Mouse (Mus musculus): ENCODE data around the gene Csk.

Csk gene

DNA sequence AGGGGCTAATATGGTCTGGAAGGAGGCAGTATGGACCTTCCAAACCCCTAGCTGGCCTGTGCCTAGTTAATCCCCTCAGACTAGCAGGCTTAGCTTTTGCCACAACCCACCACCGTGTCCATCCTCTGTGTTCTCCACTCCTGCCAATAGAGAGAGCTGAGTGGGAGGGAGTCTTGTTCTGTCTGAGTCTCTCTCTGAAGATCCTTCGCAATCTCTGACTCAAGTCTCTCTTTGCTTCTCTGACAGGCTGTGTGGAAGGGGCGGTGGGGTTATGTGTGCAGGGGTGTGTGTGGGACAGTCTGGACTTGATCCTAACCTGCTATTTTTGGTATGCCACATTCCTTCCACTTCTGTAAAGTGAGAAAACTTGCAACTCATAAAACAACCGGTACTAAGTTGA is 48.6 kb downstream of the Csk start:
- DNase-seq (ENCODE audit: low spot score in 2 of 2) = no peak

DNA sequence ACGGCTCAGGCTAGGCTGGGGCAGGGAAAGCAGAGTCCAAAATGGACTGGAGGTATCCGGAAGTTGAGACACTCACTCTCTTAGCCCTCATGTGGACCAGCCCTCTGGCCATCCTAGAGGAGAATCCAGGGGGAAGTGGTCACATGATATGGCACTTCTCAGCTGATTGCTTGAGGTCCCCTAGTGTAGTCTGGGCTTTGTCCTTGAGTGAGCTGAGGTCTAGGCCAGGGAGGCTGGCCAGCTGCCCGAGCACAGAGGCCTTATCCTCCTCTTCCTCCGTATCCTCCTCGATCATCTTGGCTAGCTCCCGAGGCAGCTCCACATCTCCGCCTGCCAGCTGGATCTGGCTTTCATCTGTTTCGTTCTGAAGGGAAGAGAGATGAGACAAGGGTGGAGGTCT is 51.3 kb downstream of the Csk start:
- DNase-seq (ENCODE audit: low spot score in 2 of 2) = no peak

DNA sequence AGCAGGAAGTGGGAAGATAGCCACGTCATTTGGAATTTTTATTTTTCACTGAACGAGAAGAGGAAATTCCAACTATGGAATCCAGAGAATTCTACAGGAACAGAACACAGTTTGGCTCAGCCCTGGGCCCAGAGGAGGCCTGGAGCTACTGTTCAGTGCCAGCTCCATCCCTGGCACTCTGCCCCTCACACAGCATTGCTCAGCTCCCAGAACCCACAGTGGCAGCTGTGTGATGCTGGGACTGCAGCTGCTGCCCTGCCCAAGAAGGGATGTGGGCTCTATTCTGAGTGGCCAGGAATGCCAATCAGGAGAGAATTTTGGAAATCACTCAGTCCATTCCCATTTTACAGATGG is 52.1 kb downstream of the Csk start:
- DNase-seq (ENCODE audit: low spot score in 2 of 2) = peak; percentile 87

DNA sequence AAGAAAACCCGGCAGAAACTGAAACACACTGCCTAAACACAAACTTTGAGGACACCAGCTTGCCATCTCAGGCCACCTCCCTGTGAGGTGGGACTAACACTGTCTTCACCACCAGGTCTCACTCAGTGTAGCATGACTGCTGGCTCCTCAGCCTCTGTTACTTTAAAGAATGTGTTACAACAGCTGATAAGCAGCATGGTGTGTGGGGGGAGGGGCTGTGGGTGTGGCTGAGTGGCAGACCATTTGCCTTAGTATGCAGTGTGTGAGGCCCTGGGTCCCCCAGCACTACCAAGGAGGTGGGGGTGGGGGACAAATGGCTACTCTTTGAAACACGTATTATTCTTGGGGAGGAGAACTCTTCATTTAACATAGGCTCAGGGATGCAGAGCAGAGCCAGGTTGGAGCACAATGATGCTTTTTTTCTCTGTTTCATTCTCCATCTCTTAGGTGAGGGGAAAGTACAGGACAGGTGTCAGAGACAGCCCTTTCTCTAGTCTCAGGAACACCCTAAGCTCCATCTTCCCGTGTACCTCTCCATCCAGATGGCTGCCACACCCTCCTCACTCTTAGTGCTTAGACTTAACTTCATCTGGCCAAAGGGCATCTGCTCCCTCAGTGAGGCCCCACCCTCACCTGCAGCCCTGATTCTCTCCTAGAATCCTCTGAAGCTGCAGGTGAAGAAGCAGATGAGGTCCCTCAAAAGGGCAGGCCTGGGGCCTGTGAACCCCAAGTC is 52.6 kb downstream of the Csk start:
- no peak for DNase-seq (ENCODE audit: low spot score in 2 of 2)

DNA sequence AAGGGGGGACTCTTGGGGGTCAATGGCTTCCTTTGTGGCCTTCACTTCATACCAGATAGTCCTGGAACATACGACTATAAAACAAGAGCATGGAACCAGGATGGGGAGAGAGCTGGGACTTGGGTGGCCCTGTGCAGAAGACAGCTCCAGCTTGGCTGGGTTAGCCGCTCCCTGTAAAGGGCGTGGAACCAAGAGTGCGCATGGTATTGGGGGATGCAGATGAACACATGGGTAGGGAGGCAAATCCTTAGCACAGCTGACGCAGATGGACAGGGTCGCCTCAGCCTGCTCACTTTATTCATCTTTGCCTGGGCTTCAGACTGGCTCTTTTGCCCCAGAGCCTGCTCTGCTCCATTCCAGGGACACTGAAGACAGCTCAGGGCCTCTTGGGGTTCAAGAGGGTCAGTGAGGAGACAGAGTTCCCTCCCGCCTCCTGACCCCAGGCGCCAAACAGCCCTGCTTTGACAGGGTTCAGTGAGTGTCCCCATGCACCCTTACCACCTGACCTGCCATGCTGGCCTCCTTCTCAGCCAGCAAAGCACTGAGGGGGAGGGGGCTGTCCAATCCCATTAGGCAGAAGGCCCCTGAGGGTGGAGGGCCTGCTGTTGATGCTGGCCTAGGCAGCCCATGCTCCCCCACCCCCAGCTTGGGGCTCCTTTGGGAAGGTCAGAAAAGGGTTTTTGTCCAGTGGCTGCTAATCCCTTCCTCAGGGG is 54.4 kb downstream of the Csk start:
- no peak for DNase-seq (ENCODE audit: low spot score in 2 of 2)

DNA sequence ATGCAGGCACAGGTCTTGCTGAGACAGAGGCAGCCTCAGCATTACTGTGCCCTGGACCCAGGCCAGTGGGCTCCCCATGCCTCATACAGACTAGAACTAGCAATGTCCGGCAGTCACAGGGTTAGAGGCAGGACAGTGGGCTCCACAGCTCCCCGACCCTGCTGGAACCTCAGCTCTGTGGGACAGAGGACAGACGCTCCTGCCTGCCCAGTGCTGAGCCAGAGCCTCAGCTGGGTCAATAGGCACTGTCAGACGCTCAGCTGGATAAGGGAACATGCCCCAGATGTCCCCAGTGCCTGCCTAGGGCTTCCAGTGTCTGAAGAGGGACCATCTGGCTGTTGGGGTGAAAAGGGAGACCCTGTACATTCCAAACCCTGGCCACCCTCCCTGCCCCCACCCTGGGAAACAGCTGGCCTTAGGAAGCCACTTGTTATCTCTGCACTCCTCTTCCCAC is 55.5 kb downstream of the Csk start:
- DNase-seq (ENCODE audit: low spot score in 2 of 2) = peak in 1 of 2 experiments; percentile 47

DNA sequence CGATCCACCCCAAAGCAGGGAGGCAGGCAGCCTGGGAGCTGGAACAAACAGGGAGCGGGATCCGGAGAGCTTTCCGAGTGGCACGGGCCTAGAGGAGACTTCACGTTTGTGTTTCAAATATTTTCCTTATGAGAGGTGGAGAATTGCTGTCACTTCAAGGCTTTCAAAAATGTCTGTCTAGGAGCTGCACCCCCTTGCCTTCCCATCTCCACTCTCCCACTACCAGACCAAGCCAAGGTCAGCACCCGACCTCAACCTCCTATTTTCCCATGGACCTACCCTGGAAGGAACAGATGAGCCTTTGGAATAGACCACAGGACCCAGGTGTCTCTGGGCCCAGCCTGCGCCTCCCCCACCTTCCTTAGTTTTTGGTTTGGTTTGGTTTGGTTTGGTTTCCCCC is 56.2 kb downstream of the Csk start:
- DNase-seq (ENCODE audit: low spot score in 2 of 2) = no peak

DNA sequence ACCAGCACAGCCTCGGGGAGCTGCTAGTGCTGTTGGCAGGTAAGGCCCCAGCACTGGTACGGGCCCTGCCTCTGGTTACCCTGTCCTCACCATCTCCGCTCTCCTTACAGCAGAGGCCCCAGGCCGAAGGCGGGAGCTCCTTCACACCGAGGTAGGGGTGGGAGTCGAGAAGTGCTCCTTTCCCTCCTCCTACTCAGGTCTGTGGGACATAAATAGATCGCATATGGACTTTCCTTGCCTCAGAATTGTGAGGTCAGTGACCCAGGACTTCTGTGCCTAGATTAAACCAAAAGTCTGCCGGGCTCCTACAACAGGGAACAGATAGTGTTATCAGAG is 59.3 kb downstream of the Csk start:
- no peak for DNase-seq (ENCODE audit: low spot score in 2 of 2)

DNA sequence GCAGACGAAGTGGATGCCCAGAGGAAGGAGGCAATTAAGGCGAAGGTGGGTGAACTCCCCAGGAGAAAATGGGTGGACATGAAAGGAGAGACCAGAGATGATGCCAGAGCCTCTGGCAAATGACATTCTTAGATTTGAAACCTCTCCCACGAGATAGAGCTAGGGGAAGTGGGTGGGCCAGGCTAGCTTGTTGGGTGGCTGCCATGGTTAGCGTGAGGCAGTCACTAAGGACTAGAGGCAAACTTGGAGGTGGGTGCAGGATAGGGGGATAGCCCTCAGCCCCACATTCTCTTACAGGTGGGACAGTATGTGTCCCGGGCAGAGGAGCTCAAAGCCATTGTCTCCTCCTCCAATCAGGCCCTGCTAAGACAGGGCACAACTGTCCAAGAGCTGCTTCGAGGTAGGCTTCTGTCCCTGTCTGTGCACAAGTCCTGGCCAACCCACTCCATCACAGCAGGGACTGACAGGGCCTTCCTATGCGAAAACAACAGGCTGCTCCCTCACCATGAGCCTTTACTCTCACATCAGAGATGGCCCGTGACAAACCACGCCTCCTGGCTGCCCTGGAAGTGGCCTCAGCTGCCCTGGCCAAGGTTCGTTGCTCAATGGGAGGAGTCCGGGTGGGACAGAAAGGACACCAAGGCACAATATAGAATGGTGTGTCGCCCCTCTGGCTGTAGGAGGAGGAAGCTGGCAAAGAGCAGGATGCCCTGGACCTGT is 59.8 kb downstream of the Csk start:
- DNase-seq (ENCODE audit: low spot score in 2 of 2) = no peak

DNA sequence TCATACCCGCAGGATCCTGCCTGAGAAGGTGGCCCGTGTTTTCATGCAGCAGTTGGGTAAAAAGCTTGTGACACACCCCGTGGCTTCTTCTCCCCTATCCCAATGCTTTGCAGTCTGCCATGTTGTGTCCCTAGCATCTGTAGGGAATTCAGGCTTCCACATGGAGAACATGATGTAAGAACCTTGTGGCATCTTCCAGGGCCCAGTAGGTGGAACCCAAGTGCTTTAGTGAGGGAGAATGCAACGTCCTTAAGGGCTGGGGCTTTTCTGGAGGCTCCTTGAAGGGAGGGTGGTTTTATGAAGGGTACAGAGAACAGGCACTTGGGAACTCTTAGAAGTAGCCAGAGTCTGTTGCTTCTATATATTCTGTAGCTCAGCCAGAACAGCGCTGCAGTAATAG is 62.7 kb downstream of the Csk start:
- no peak for DNase-seq (ENCODE audit: low spot score in 2 of 2)

DNA sequence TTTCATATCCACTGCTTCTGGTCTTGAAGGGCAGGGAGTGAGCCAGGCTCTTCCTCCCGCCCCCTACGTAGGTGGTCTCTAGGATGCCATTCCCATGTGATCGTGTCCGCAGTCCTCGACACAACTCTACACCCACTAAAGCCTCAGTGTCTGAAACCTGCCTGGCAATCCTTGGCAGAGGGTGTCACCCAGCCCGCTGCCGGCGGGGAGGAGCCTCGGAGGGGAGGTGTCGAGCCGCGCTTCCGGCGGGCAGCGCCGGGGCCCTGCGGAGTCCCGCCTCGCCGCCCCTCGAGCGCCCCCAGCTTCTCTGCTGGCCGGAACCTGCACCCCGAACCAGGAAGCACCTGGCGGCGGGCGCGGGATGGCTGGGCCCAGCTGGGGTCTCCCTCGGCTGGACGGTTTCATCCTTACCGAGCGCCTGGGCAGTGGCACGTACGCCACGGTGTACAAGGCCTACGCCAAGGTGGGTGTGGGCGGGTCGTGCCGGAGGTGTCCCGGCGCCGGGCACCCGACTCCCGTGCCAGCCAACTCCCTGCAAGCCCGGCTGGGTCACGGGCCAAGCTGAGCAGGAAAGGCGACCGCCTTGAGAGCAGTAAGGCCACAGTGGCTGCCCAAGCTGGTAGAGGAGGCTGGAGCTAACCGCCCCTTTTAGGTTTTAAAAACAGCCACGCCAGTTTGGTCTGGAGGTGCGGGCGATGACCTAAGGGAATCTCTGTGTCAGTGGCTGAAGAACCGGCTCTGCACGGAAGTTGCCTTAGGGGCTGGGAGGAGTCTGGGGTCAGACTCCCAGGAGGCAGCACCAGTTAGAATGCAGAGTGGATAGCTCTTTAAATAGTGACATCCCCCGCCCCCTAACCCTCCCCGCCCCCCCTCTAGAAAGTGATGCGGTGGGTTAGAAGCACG is 64.0 kb downstream of the Csk start, which contains the start of gene Ulk3:
Ulk3 (plus strand) TSS at position 229 of the 903 bp plus-strand sequence.
- DNase-seq (ENCODE audit: low spot score in 2 of 2) = peak; percentile 84

DNA sequence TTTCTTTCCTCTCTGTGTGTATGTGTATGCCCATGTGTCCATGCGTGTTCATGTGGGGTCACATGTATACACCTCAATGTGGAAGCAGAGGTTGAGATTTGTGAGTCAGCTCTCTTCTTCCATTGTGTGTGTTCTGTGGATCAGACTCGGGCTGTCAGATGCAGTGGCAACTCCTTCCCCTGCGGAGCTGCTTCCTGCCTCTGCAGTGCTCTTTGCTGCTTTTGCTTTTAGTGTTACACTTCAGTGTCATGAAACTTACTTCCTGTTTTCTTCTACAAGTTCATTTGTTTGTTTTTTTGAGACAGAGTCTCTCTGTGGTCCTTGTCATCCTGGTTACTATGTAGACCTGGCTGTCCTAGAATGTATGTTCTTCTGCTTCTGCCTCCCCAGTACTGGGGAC is 68.4 kb downstream of the Csk start:
- DNase-seq (ENCODE audit: low spot score in 2 of 2) = no peak

DNA sequence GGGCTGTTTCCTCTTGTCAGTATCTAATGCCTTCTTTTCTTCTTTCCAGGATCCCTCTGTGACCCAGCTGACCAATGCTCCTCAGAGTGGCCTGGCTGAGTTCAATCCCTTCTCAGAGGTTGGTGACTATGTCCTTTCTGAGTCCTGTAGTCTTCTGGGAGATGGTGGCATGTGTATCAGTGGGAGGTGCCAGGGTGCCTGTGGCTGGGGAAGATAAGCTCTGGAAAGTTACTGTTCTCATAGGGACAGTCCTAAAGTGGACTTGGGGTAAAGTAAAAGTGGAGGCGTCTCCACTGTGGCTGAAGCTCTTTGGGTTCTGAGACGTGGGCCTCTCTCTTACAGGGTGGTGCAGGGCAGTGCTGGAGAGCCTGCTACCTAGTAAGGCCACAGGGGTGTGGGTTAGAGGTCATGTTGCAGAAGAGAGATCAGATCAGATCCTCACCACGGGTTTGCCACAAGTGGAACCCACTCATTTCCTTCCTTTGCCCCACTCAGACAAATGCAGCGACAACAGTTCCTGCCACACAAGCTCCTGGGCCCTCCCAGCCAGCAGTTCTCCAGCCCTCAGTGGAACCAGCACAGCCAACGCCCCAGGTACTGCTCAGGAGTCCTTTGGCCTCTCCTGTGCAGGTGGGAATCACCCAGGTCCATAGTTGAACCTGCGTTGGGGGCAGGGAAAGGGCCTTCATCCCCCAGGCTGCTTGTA is 76.1 kb downstream of the Csk start:
- no peak for DNase-seq (ENCODE audit: low spot score in 2 of 2)
